Mouse (Mus musculus): ENCODE results near the gene Hist1h3f. TPM values are rescaled to one million over a fixed set of nuclear protein-coding genes. Genes with fewer than 3 reads are reported as not detected.
A peak's percentile ranks its signal among the peaks of the same experiment; 100 is the strongest.

Gene Hist1h3f
- total RNA-seq, 2 experiments from 2014 or later = 19.7 to 24.2 TPM

- peak; percentile 88 to 97 for DNase-seq (ENCODE audit: low spot score in 2 of 2)
These were observed 26.1 kb upstream of the Hist1h3f start for GRCm38 (mm10) chr13:23517603-23518294.

- DNase-seq (ENCODE audit: low spot score in 2 of 2) = no peak
These were observed 25.6 kb upstream of the Hist1h3f start for GRCm38 (mm10) chr13:23518295-23518603.

- DNase-seq (ENCODE audit: low spot score in 2 of 2) = peak; percentile 71 to 93
These were observed 25.0 kb upstream of the Hist1h3f start for GRCm38 (mm10) chr13:23518885-23519284.

GRCm38 (mm10) chr13:23519416-23519815 is 24.4 kb upstream of the Hist1h3f start:
- peak; percentile 72 to 92 for DNase-seq (ENCODE audit: low spot score in 2 of 2)

- DNase-seq (ENCODE audit: low spot score in 2 of 2) = peak; percentile 62 to 83
These were observed 22.1 kb upstream of the Hist1h3f start for GRCm38 (mm10) chr13:23521703-23522102.

- DNase-seq (ENCODE audit: low spot score in 2 of 2) = no peak
These were observed 19.9 kb upstream of the Hist1h3f start for GRCm38 (mm10) chr13:23523976-23524375.

- DNase-seq (ENCODE audit: low spot score in 2 of 2) = peak; percentile 73 to 80
These were observed 19.2 kb upstream of the Hist1h3f start for GRCm38 (mm10) chr13:23524654-23525053.

- no peak for DNase-seq (ENCODE audit: low spot score in 2 of 2)
These were observed 18.0 kb upstream of the Hist1h3f start for GRCm38 (mm10) chr13:23525901-23526300.

- DNase-seq (ENCODE audit: low spot score in 2 of 2) = peak; percentile 94 to 96
These were observed 17.5 kb upstream of the Hist1h3f start for GRCm38 (mm10) chr13:23526312-23526711.

- no peak for DNase-seq (ENCODE audit: low spot score in 2 of 2)
These were observed 14.8 kb upstream of the Hist1h3f start for GRCm38 (mm10) chr13:23529005-23529404.

GRCm38 (mm10) chr13:23529480-23530165 is 14.2 kb upstream of the Hist1h3f start:
- DNase-seq (ENCODE audit: low spot score in 2 of 2) = no peak

- DNase-seq (ENCODE audit: low spot score in 2 of 2) = peak; percentile 78 to 88
These were observed 13.5 kb upstream of the Hist1h3f start for GRCm38 (mm10) chr13:23530181-23530900.

GRCm38 (mm10) chr13:23530901-23531875 is 12.7 kb upstream of the Hist1h3f start, which contains the start of gene Hist1h4h:
Hist1h4h (plus strand) TSS chr13:23531050.
- DNase-seq (ENCODE audit: low spot score in 2 of 2) = peak; percentile 96 to 99

GRCm38 (mm10) chr13:23532262-23533075 is 11.4 kb upstream of the Hist1h3f start:
- no peak for DNase-seq (ENCODE audit: low spot score in 2 of 2)

GRCm38 (mm10) chr13:23533560-23534367 is 10.1 kb upstream of the Hist1h3f start, which contains the start of gene Hist1h2af:
Hist1h2af (plus strand) TSS chr13:23533906.
- DNase-seq (ENCODE audit: low spot score in 2 of 2) = peak in 1 of 2 experiments; percentile 88

- DNase-seq (ENCODE audit: low spot score in 2 of 2) = peak in 1 of 2 experiments; percentile 56
These were observed 9.3 kb upstream of the Hist1h3f start for GRCm38 (mm10) chr13:23534368-23535131.

- DNase-seq (ENCODE audit: low spot score in 2 of 2) = peak; percentile 87 to 96
These were observed 8.4 kb upstream of the Hist1h3f start, which contains the start of gene Hist1h3g for GRCm38 (mm10) chr13:23535137-23536075. Hist1h3g (plus strand) TSS chr13:23535422.
